Mouse (Mus musculus) megakaryocyte, embryonic 14.5 days (primary cell): ENCODE results near the gene Celf2. TPM values are rescaled to one million over a fixed set of nuclear protein-coding genes. Genes with fewer than 3 reads are reported as not detected.

Experiments
- H3K27me3 ChIP-seq: replicated peaks from 2 replicates; pipeline ENCODE3; 2012; ENCODE audit warnings: inconsistent platforms
- H3K36me3 ChIP-seq: replicated peaks from 2 replicates; pipeline ENCODE3; 2012; ENCODE audit warnings: low read length, inconsistent platforms, mixed read lengths
- H3K4me1 ChIP-seq: 2 replicates; pipeline ENCODE4 v1.6.1; 2012; ENCODE audit warnings: inconsistent platforms
- H3K4me3 ChIP-seq: replicated peaks from 2 replicates; pipeline ENCODE3; 2012; ENCODE audit warnings: moderate library complexity, mild to moderate bottlenecking, inconsistent platforms
- H3K9me3 ChIP-seq: 2 replicates; pipeline ENCODE4 v1.6.1; 2012; ENCODE audit warnings: inconsistent platforms
- FLI1 ChIP-seq: IDR thresholded peaks from 2 replicates; pipeline ENCODE4 v1.6.1; 2012; ENCODE audit warnings: low read length, inconsistent platforms, mixed read lengths
- GATA1 ChIP-seq: IDR thresholded peaks from 3 replicates; pipeline ENCODE4 v1.6.1; 2012; ENCODE audit warnings: mixed read lengths, low read length, inconsistent platforms, borderline replicate concordance
- polyA plus RNA-seq: library from polyadenylated mRNA; stranded (reverse); fragments of >175 nt; gene quantifications from 2 replicates; pipeline ENCODE4 v1.2.3, GENCODE M21; 2012; ENCODE audit warnings: low replicate concordance; ENCODE audit not compliant: insufficient read depth

Gene Celf2
- polyA plus RNA-seq, 1 experiment, result 4.8 TPM

- H3K4me1 ChIP-seq, result no peaks in the 10 kb centered on the region
- no peaks in the 10 kb centered on the region for H3K9me3 ChIP-seq
- H3K36me3 ChIP-seq, result no peaks in the 10 kb centered on the region
- H3K4me3 ChIP-seq, result no peak overlapping the region
- TF ChIP-seq FLI1 (no peak), GATA1 (no peak)
- peaks cover 3% of the 10 kb centered on the region for H3K27me3 ChIP-seq
These were observed 597.4 kb downstream of the Celf2 start for GRCm38 (mm10) chr2:6911932-6912331.

- peaks cover 3% of the 10 kb centered on the region for H3K27me3 ChIP-seq
- TF ChIP-seq FLI1 (no peak), GATA1 (no peak)
- H3K36me3 ChIP-seq, result no peaks in the 10 kb centered on the region
- no peaks in the 10 kb centered on the region for H3K9me3 ChIP-seq
- H3K4me1 ChIP-seq, result no peaks in the 10 kb centered on the region
- no peak overlapping the region for H3K4me3 ChIP-seq
These were observed 599.4 kb downstream of the Celf2 start for GRCm38 (mm10) chr2:6909921-6910320.

- Histone ChIP-seq H3K4me3 (no peak overlapping the region), H3K27me3 (no peaks in the 10 kb centered on the region), H3K9me3 (no peaks in the 10 kb centered on the region), H3K36me3 (no peaks in the 10 kb centered on the region), H3K4me1 (no peaks in the 10 kb centered on the region)
- TF ChIP-seq FLI1 (no peak), GATA1 (no peak)
These were observed 605.0 kb downstream of the Celf2 start for GRCm38 (mm10) chr2:6904411-6904810.

GRCm38 (mm10) chr2:6903251-6903763 is 606.1 kb downstream of the Celf2 start:
- Histone ChIP-seq H3K4me3 (no peak overlapping the region), H3K4me1 (peaks cover 4% of the 10 kb centered on the region; the same call in 1 of the 2 replicates), H3K9me3 (no peaks in the 10 kb centered on the region), H3K36me3 (no peaks in the 10 kb centered on the region), H3K27me3 (no peaks in the 10 kb centered on the region)
- TF ChIP-seq FLI1 (no peak), GATA1 (no peak)

GRCm38 (mm10) chr2:6896896-6897295 is 612.5 kb downstream of the Celf2 start:
- H3K27me3 ChIP-seq, result no peaks in the 10 kb centered on the region
- H3K36me3 ChIP-seq, result no peaks in the 10 kb centered on the region
- no peaks in the 10 kb centered on the region for H3K9me3 ChIP-seq
- TF ChIP-seq FLI1 (no peak), GATA1 (no peak)
- no peak overlapping the region for H3K4me3 ChIP-seq
- peaks cover 10% of the 10 kb centered on the region for H3K4me1 ChIP-seq

- Histone ChIP-seq H3K9me3 (no peaks in the 10 kb centered on the region), H3K4me3 (no peak overlapping the region), H3K27me3 (no peaks in the 10 kb centered on the region), H3K4me1 (peaks cover 7% of the 10 kb centered on the region; the same call in 1 of the 2 replicates), H3K36me3 (no peaks in the 10 kb centered on the region)
- TF ChIP-seq GATA1 (no peak), FLI1 (no peak)
These were observed 615.8 kb downstream of the Celf2 start for GRCm38 (mm10) chr2:6893597-6893996.

GRCm38 (mm10) chr2:6893095-6893494 is 616.3 kb downstream of the Celf2 start:
- TF ChIP-seq FLI1 (no peak), GATA1 (no peak)

GRCm38 (mm10) chr2:6884796-6885711 is 624.3 kb downstream of the Celf2 start:
- Histone ChIP-seq H3K4me1 (no peaks in the 10 kb centered on the region), H3K4me3 (no peak overlapping the region), H3K9me3 (no peaks in the 10 kb centered on the region), H3K27me3 (peaks cover 10% of the 10 kb centered on the region), H3K36me3 (no peaks in the 10 kb centered on the region)
- TF ChIP-seq GATA1 (no peak), FLI1 (no peak)

More at GRCm38 (mm10) chr2:6893095-6893494, 616.3 kb downstream of the Celf2 start:
- no peaks in the 10 kb centered on the region for H3K27me3 ChIP-seq
- no peak overlapping the region for H3K4me3 ChIP-seq
- no peaks in the 10 kb centered on the region for H3K9me3 ChIP-seq
- H3K4me1 ChIP-seq, result peaks cover 7% of the 10 kb centered on the region; the same call in 1 of the 2 replicates
- H3K36me3 ChIP-seq, result no peaks in the 10 kb centered on the region

- Histone ChIP-seq H3K27me3 (peaks cover 10% of the 10 kb centered on the region), H3K9me3 (no peaks in the 10 kb centered on the region), H3K4me3 (no peak overlapping the region), H3K36me3 (no peaks in the 10 kb centered on the region), H3K4me1 (no peaks in the 10 kb centered on the region)
- TF ChIP-seq GATA1 (no peak), FLI1 (no peak)
These were observed 625.2 kb downstream of the Celf2 start for GRCm38 (mm10) chr2:6883996-6884795.
